Mouse (Mus musculus) kidney, adult 2 months (tissue): ENCODE data around the gene Brd1.

Experiments used
- CTCF ChIP-seq: fragments of 200-500 bp; conservative IDR thresholded peaks from 2 replicates; pipeline ENCODE4 v1.5.1; 2011; ENCODE audit warnings: low read depth, mild to moderate bottlenecking, control low read depth, low read length, moderate library complexity, mixed read lengths; ENCODE audit not compliant: insufficient read depth, insufficient read length
- POLR2A ChIP-seq: fragments of 200-500 bp; IDR thresholded peaks from one replicate; pipeline ENCODE4 v1.6.1; 2011; ENCODE audit warnings: low read depth, low read length, control low read depth

DNA sequence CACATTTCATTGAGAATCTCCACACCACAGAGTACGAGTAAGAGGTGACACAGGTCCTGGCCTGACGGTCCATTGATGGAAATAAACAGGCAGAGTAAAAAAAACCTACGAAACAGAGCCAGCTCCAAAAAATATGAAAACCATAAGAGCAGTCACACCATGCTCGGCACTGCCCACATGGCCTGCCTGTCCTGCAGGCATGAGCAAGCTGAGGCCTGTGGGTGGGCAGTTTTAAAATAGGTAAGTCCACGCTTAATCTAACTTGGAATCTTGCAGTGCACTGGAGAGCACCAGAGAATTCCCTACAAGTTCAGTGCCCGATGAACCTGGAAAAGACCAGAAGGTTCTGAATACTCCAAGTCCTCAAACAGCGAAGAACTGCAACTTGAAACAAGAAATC is 38.0 kb downstream of the Brd1 start:
- TF ChIP-seq CTCF (no peak), POLR2A (no peak)
